Comparison of ENCODE assay signal across 11 mouse cellular contexts in the genomic region with DNA sequence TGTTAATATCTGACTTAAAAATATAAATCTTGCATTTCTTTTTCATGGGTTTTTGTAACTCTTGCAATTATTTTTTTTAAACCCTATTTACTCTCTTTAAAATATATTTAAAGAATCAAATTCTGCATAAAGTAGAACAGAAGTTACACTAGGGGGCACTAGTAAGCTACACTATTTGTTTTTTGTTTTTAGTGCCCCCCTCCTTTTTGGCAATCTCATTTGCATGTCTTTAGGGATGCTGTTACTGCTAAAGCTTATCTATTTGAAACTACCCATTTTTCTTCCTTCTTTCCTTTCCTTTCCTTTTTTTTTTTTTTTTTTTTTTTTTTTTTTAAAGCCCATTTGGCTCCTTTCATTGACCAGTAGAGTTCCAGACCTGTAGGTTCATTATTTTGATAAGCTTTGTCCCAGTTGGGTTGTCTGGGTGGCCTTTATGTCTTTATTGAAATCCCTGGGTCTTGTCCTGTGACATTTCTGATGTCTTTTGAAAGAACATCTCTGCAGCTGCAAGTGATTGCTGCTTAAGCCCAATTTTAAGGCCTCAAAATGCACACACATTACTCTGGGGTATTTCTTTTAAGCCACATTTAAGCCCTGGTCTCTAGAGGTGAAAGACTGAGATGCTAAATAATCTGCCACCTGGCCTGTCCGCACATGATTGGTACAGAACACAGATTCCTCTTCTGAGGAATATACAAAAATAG.
DNase-seq lines count a peak whose midpoint lies in the region; ATAC-seq and TF ChIP-seq lines count a peak whose summit lies in the region.
"Had no signal": no experiment of that assay in that cellular context is flagged by ENCODE, and none has a peak within 500 bp of the region (broad histone marks: within the 10 kb centered on the region; RNA-seq: fewer than 3 reads in every experiment).

No protein-coding gene starts in this region.

- no peaks in the 10 kb centered on the region for H3K36me3 ChIP-seq in ES-Bruce4 (ENCODE audit: control insufficient read depth, insufficient read depth, low read length, poor library complexity, severe bottlenecking)
- H3K36me3 ChIP-seq in forebrain, embryonic 16.5 days (ENCODE audit: control insufficient read depth, insufficient read depth) = no peaks in the 10 kb centered on the region
- H3K36me3 ChIP-seq in midbrain, postnatal 0 days (ENCODE audit: insufficient read depth, low read length) = no peaks in the 10 kb centered on the region
- H3K36me3 ChIP-seq in intestine, embryonic 15.5 days = no peaks in the 10 kb centered on the region
- H3K36me3 ChIP-seq: heart, embryonic 15.5 days; limb, embryonic 13.5 days had no signal

- peak overlapping the region; percentile 69 for H3K27ac ChIP-seq in ES-Bruce4 (ENCODE audit: insufficient read depth, low read length)
- H3K27ac ChIP-seq in forebrain, embryonic 16.5 days (ENCODE audit: low read length) = peak overlapping the region; percentile 22
- H3K27ac ChIP-seq in midbrain, postnatal 0 days (ENCODE audit: low read depth, low read length) = peak overlapping the region; percentile 43; the same call in 1 of the 2 replicates
- no peak overlapping the region for H3K27ac ChIP-seq in intestine, embryonic 15.5 days
- H3K27ac ChIP-seq: heart, embryonic 15.5 days; limb, embryonic 13.5 days had no signal

- no peaks in the 10 kb centered on the region for H3K4me1 ChIP-seq in ES-Bruce4 (ENCODE audit: control insufficient read depth, insufficient read depth, low read length)
- H3K4me1 ChIP-seq in forebrain, embryonic 16.5 days (replicated peaks; ENCODE audit: control insufficient read depth, insufficient read depth, low read length) = 0 out of 2 replicates have a peak, but pooled peaks cover 10% of the 10 kb centered on the region
- H3K4me1 ChIP-seq in midbrain, postnatal 0 days (ENCODE audit: insufficient read depth, low read length) = no peaks in the 10 kb centered on the region
- H3K4me1 ChIP-seq in intestine, embryonic 15.5 days (replicated peaks) = no peaks in the 10 kb centered on the region
- H3K4me1 ChIP-seq: heart, embryonic 15.5 days; limb, embryonic 13.5 days had no signal

- peak; percentile 3 for DNase-seq in NIH3T3 (ENCODE audit: low read depth)
- DNase-seq in midbrain, postnatal 0 days (ENCODE audit: low spot score) = peak; percentile 89
- no peak for DNase-seq in kidney, postnatal 14 days
- DNase-seq in frontal cortex, postnatal 36 days (ENCODE audit: low spot score in 2 of 2) = no peak
- DNase-seq: kidney, postnatal 25 days; lung, postnatal 10 days had no signal

- no peak overlapping the region for H3K4me3 ChIP-seq in ES-Bruce4 (ENCODE audit: low read depth, low read length)
- H3K4me3 ChIP-seq in forebrain, embryonic 16.5 days (replicated peaks; ENCODE audit: low read length) = no peak overlapping the region
- no peak overlapping the region for H3K4me3 ChIP-seq in midbrain, postnatal 0 days (ENCODE audit: low read depth, low read length)
- no peak overlapping the region for H3K4me3 ChIP-seq in intestine, embryonic 15.5 days (replicated peaks)
- H3K4me3 ChIP-seq: heart, embryonic 15.5 days; limb, embryonic 13.5 days had no signal

- TF ChIP-seq CTCF in ES-Bruce4 (IDR thresholded peaks at IDR 0.05; ENCODE audit: low read depth, low read length) = no peak
- peak; percentile 68 for TF ChIP-seq CTCF in midbrain, postnatal 0 days (IDR thresholded peaks at IDR 0.05)

- H3K9ac ChIP-seq in ES-Bruce4 (ENCODE audit: low read depth, poor library complexity, severe bottlenecking) = no peak overlapping the region
- no peak overlapping the region for H3K9ac ChIP-seq in forebrain, embryonic 16.5 days (replicated peaks; ENCODE audit: low read depth, low read length)
- H3K9ac ChIP-seq in midbrain, postnatal 0 days (replicated peaks; ENCODE audit: low read length, poor library complexity, severe bottlenecking) = no peak overlapping the region
- no peak overlapping the region for H3K9ac ChIP-seq in intestine, embryonic 15.5 days
- H3K9ac ChIP-seq: heart, embryonic 15.5 days; limb, embryonic 13.5 days had no signal

- peak; percentile 69 for ATAC-seq in forebrain, embryonic 16.5 days
- no peak for ATAC-seq in midbrain, postnatal 0 days (ENCODE audit: low FRiP score)
- ATAC-seq in intestine, embryonic 15.5 days = no peak

- H3K4me2 ChIP-seq in forebrain, embryonic 16.5 days (ENCODE audit: low read length) = no peak overlapping the region
- no peak overlapping the region for H3K4me2 ChIP-seq in midbrain, postnatal 0 days (ENCODE audit: low read depth, low read length, poor library complexity, severe bottlenecking)
- H3K4me2 ChIP-seq in intestine, embryonic 15.5 days (replicated peaks) = no peak overlapping the region
- H3K4me2 ChIP-seq: heart, embryonic 15.5 days; limb, embryonic 13.5 days had no signal

- 5% methylated on average over 1 of the region's 1 CpGs for WGBS in forebrain, embryonic 16.5 days
- 28% methylated on average over 1 of the region's 1 CpGs for WGBS in midbrain, postnatal 0 days
- 76% methylated on average over 1 of the region's 1 CpGs for WGBS in intestine, embryonic 15.5 days

- TF ChIP-seq POLR2A in ES-Bruce4 (IDR thresholded peaks at IDR 0.05; ENCODE audit: insufficient read depth, low read length) = no peak

- TF ChIP-seq EP300 in ES-Bruce4 (IDR thresholded peaks at IDR 0.05; ENCODE audit: insufficient read depth, low read depth, low read length) = no peak

- H3K9me3 ChIP-seq in ES-Bruce4 (replicated peaks; ENCODE audit: control insufficient read depth, insufficient read depth, low read length, poor library complexity, severe bottlenecking) = no peaks in the 10 kb centered on the region
- H3K9me3 ChIP-seq in forebrain, embryonic 16.5 days (ENCODE audit: control insufficient read depth, low read length) = no peaks in the 10 kb centered on the region
- no peaks in the 10 kb centered on the region for H3K9me3 ChIP-seq in midbrain, postnatal 0 days (ENCODE audit: low read length)
- H3K9me3 ChIP-seq in intestine, embryonic 15.5 days = no peaks in the 10 kb centered on the region
- H3K9me3 ChIP-seq: heart, embryonic 15.5 days; limb, embryonic 13.5 days had no signal

- no peaks in the 10 kb centered on the region for H3K27me3 ChIP-seq in ES-Bruce4 (ENCODE audit: control insufficient read depth, insufficient read depth, low read length, poor library complexity, severe bottlenecking)
- H3K27me3 ChIP-seq in forebrain, embryonic 16.5 days (replicated peaks; ENCODE audit: control insufficient read depth, insufficient read depth, low read length) = no peaks in the 10 kb centered on the region
- H3K27me3 ChIP-seq in midbrain, postnatal 0 days (ENCODE audit: insufficient read depth, low read length) = no peaks in the 10 kb centered on the region
- no peaks in the 10 kb centered on the region for H3K27me3 ChIP-seq in intestine, embryonic 15.5 days (replicated peaks)
- H3K27me3 ChIP-seq: heart, embryonic 15.5 days; limb, embryonic 13.5 days had no signal

Comparison
In these comparisons a context has a peak if more than half of its experiments do, and no peak if none do; other contexts are left out.
1. DNase-seq: peak in NIH3T3 (single experiment) and midbrain, postnatal 0 days (single experiment); none in kidney, postnatal 14 days (single experiment) and frontal cortex, postnatal 36 days (0 of 2).